Mouse (Mus musculus): ENCODE measurements around the gene Tapt1.

Gene Tapt1

GRCm38 (mm10) chr5:44198471-44198870 is 28.0 kb downstream of the Tapt1 start:
- DNase-seq (ENCODE audit: low spot score), result no peak

- DNase-seq (ENCODE audit: low spot score), result no peak
Measured at GRCm38 (mm10) chr5:44197806-44198205, 28.6 kb downstream of the Tapt1 start.

GRCm38 (mm10) chr5:44196167-44196566 is 30.3 kb downstream of the Tapt1 start:
- no peak for DNase-seq (ENCODE audit: low spot score)

- no peak for DNase-seq (ENCODE audit: low spot score)
Measured at GRCm38 (mm10) chr5:44187370-44187769, 39.1 kb downstream of the Tapt1 start.

- no peak for DNase-seq (ENCODE audit: low spot score)
Measured at GRCm38 (mm10) chr5:44181669-44182068, 44.8 kb downstream of the Tapt1 start.

- no peak for DNase-seq (ENCODE audit: low spot score)
Measured at GRCm38 (mm10) chr5:44180450-44180849, 46.0 kb downstream of the Tapt1 start.

GRCm38 (mm10) chr5:44174046-44174445 is 52.4 kb downstream of the Tapt1 start:
- DNase-seq (ENCODE audit: low spot score), result no peak

- DNase-seq (ENCODE audit: low spot score), result no peak
Measured at GRCm38 (mm10) chr5:44166866-44167265, 59.6 kb downstream of the Tapt1 start.

- no peak for DNase-seq (ENCODE audit: low spot score)
Measured at GRCm38 (mm10) chr5:44165854-44166253, 60.6 kb downstream of the Tapt1 start.

- no peak for DNase-seq (ENCODE audit: low spot score)
Measured at GRCm38 (mm10) chr5:44164233-44164776, 62.1 kb downstream of the Tapt1 start.

GRCm38 (mm10) chr5:44163318-44163717 is 63.1 kb downstream of the Tapt1 start:
- DNase-seq (ENCODE audit: low spot score), result no peak

GRCm38 (mm10) chr5:44162786-44163185 is 63.6 kb downstream of the Tapt1 start:
- no peak for DNase-seq (ENCODE audit: low spot score)

- DNase-seq (ENCODE audit: low spot score), result no peak
Measured at GRCm38 (mm10) chr5:44159679-44160438, 66.6 kb downstream of the Tapt1 start.

GRCm38 (mm10) chr5:44159231-44159630 is 67.2 kb downstream of the Tapt1 start:
- DNase-seq (ENCODE audit: low spot score), result no peak

GRCm38 (mm10) chr5:44158458-44158857 is 68.0 kb downstream of the Tapt1 start:
- DNase-seq (ENCODE audit: low spot score), result no peak

GRCm38 (mm10) chr5:44157760-44158159 is 68.7 kb downstream of the Tapt1 start:
- DNase-seq (ENCODE audit: low spot score), result no peak

- no peak for DNase-seq (ENCODE audit: low spot score)
Measured at GRCm38 (mm10) chr5:44153050-44153449, 73.4 kb downstream of the Tapt1 start.

- DNase-seq (ENCODE audit: low spot score), result no peak
Measured at GRCm38 (mm10) chr5:44151327-44152051, 74.9 kb downstream of the Tapt1 start.

GRCm38 (mm10) chr5:44147732-44148131 is 78.7 kb downstream of the Tapt1 start:
- DNase-seq (ENCODE audit: low spot score), result no peak

GRCm38 (mm10) chr5:44146437-44147332 is 79.7 kb downstream of the Tapt1 start:
- DNase-seq (ENCODE audit: low spot score), result no peak

- no peak for DNase-seq (ENCODE audit: low spot score)
Measured at GRCm38 (mm10) chr5:44143467-44144235, 82.8 kb downstream of the Tapt1 start.

All from retina, embryonic 14.5 days (tissue).